Comparison of ENCODE assay signal across 22 mouse cellular contexts in genomic region chr13:75647513-75647912, GRCm38 (mm10). TPM values are rescaled to one million over a fixed set of nuclear protein-coding genes. Genes with fewer than 3 reads are reported as not detected.
DNase-seq lines count a peak whose midpoint lies in the region; ATAC-seq and TF ChIP-seq lines count a peak whose summit lies in the region.
"Had no signal": no experiment of that assay in that cellular context is flagged by ENCODE, and none has a peak within 500 bp of the region (broad histone marks: within the 10 kb centered on the region; RNA-seq: fewer than 3 reads in every experiment).

No protein-coding gene starts in this region.

- TF ChIP-seq CTCF in liver, postnatal 0 days (IDR thresholded peaks at IDR 0.05; ENCODE audit: low read depth), result no peak

- no peaks in the 10 kb centered on the region for H3K27me3 ChIP-seq in liver, postnatal 0 days (ENCODE audit: insufficient read depth, low read length)
- no peaks in the 10 kb centered on the region for H3K27me3 ChIP-seq in liver, embryonic 12.5 days (replicated peaks)
- no peaks in the 10 kb centered on the region for H3K27me3 ChIP-seq in limb, embryonic 12.5 days
- H3K27me3 ChIP-seq in limb, embryonic 14.5 days (ENCODE audit: control insufficient read depth, insufficient read depth, low read length), result no peaks in the 10 kb centered on the region
- H3K27me3 ChIP-seq in forebrain, embryonic 16.5 days (replicated peaks; ENCODE audit: control insufficient read depth, insufficient read depth, low read length), result no peaks in the 10 kb centered on the region
- H3K27me3 ChIP-seq: embryonic facial prominence, embryonic 13.5 days; embryonic facial prominence, embryonic 15.5 days; forebrain, embryonic 12.5 days had no signal

- TF ChIP-seq EP300 in liver, postnatal 0 days (IDR thresholded peaks at IDR 0.05; ENCODE audit: low read depth), result no peak

- no peak for TF ChIP-seq POLR2A in limb, embryonic 14.5 days (IDR thresholded peaks at IDR 0.05; ENCODE audit: borderline replicate concordance, extremely low read depth, insufficient read depth, insufficient read length)

- no peak overlapping the region for H3K9ac ChIP-seq in liver, postnatal 0 days (replicated peaks)
- no peak overlapping the region for H3K9ac ChIP-seq in liver, embryonic 12.5 days
- H3K9ac ChIP-seq in limb, embryonic 12.5 days (replicated peaks), result no peak overlapping the region
- H3K9ac ChIP-seq in limb, embryonic 14.5 days (ENCODE audit: low read depth, low read length, severe bottlenecking), result no peak overlapping the region
- H3K9ac ChIP-seq in forebrain, embryonic 16.5 days (replicated peaks; ENCODE audit: low read depth, low read length), result no peak overlapping the region
- H3K9ac ChIP-seq: embryonic facial prominence, embryonic 13.5 days; embryonic facial prominence, embryonic 15.5 days; forebrain, embryonic 12.5 days had no signal

- H3K4me3 ChIP-seq in liver, postnatal 0 days (ENCODE audit: low read depth, low read length), result no peak overlapping the region
- H3K4me3 ChIP-seq in liver, embryonic 12.5 days, result no peak overlapping the region
- H3K4me3 ChIP-seq in limb, embryonic 12.5 days (replicated peaks), result no peak overlapping the region
- no peak overlapping the region for H3K4me3 ChIP-seq in limb, embryonic 14.5 days (replicated peaks; ENCODE audit: low read length)
- no peak overlapping the region for H3K4me3 ChIP-seq in forebrain, embryonic 16.5 days (replicated peaks; ENCODE audit: low read length)
- H3K4me3 ChIP-seq: embryonic facial prominence, embryonic 13.5 days; embryonic facial prominence, embryonic 15.5 days; erythroblast, embryonic 14.5 days; forebrain, embryonic 10.5 days; forebrain, embryonic 12.5 days had no signal

- 62% methylated on average over 1 of the region's 1 CpGs for WGBS in liver, postnatal 0 days (ENCODE audit: insufficient replicate concordance)
- 65% methylated on average over 1 of the region's 1 CpGs for WGBS in liver, embryonic 12.5 days (ENCODE audit: insufficient replicate concordance)
- 11% methylated on average over 1 of the region's 1 CpGs for whole genome bisulfite sequencing in limb, embryonic 12.5 days
- 2% methylated on average over 1 of the region's 1 CpGs for WGBS in limb, embryonic 14.5 days
- WGBS in forebrain, embryonic 16.5 days, result 62% methylated on average over 1 of the region's 1 CpGs

- H3K4me2 ChIP-seq in liver, postnatal 0 days (ENCODE audit: low read depth, low read length), result no peak overlapping the region
- H3K4me2 ChIP-seq in liver, embryonic 12.5 days, result no peak overlapping the region
- H3K4me2 ChIP-seq in limb, embryonic 12.5 days, result no peak overlapping the region
- no peak overlapping the region for H3K4me2 ChIP-seq in limb, embryonic 14.5 days (replicated peaks; ENCODE audit: low read depth, low read length, severe bottlenecking)
- no peak overlapping the region for H3K4me2 ChIP-seq in forebrain, embryonic 16.5 days (ENCODE audit: low read length)
- H3K4me2 ChIP-seq: embryonic facial prominence, embryonic 13.5 days; embryonic facial prominence, embryonic 15.5 days; forebrain, embryonic 12.5 days had no signal

- no peak for DNase-seq in liver, postnatal 0 days
- no peak for DNase-seq in limb, embryonic 14.5 days (ENCODE audit: low spot score)
- no peak for DNase-seq in spleen, postnatal 10 days (ENCODE audit: low spot score in 2 of 2)
- DNase-seq: adrenal gland, adult 2 months; adrenal gland, postnatal 10 days; adrenal gland, postnatal 25 days; cerebellum, adult 11 months; cerebellum, adult 18-20 months; cerebellum, adult 8-10 months; cerebellum, adult 9-11 months; cerebellum, postnatal 14 days; cerebellum, postnatal 36 days; embryo, embryonic 11 days had no signal

- no peaks in the 10 kb centered on the region for H3K36me3 ChIP-seq in liver, postnatal 0 days (replicated peaks; ENCODE audit: insufficient read depth, low read length)
- no peaks in the 10 kb centered on the region for H3K36me3 ChIP-seq in liver, embryonic 12.5 days
- no peaks in the 10 kb centered on the region for H3K36me3 ChIP-seq in limb, embryonic 12.5 days
- H3K36me3 ChIP-seq in limb, embryonic 14.5 days (ENCODE audit: control insufficient read depth, insufficient read depth, low read length), result no peaks in the 10 kb centered on the region
- H3K36me3 ChIP-seq in forebrain, embryonic 16.5 days (ENCODE audit: control insufficient read depth, insufficient read depth), result no peaks in the 10 kb centered on the region
- H3K36me3 ChIP-seq: embryonic facial prominence, embryonic 13.5 days; embryonic facial prominence, embryonic 15.5 days; forebrain, embryonic 10.5 days; forebrain, embryonic 12.5 days had no signal

- peak overlapping the region; percentile 44; the same call in 1 of the 2 replicates for H3K27ac ChIP-seq in liver, postnatal 0 days (ENCODE audit: low read depth)
- no peak overlapping the region for H3K27ac ChIP-seq in liver, embryonic 12.5 days
- H3K27ac ChIP-seq in limb, embryonic 12.5 days, result peak overlapping the region; percentile 75; the same call in 1 of the 2 replicates
- H3K27ac ChIP-seq in limb, embryonic 14.5 days (replicated peaks; ENCODE audit: low read depth, low read length), result no peak overlapping the region
- H3K27ac ChIP-seq in forebrain, embryonic 16.5 days (ENCODE audit: low read length), result no peak overlapping the region
- H3K27ac ChIP-seq: embryonic facial prominence, embryonic 13.5 days; embryonic facial prominence, embryonic 15.5 days; forebrain, embryonic 10.5 days; forebrain, embryonic 12.5 days had no signal

- no peaks in the 10 kb centered on the region for H3K4me1 ChIP-seq in liver, postnatal 0 days (ENCODE audit: insufficient read depth)
- H3K4me1 ChIP-seq in liver, embryonic 12.5 days, result no peaks in the 10 kb centered on the region
- peaks cover 9% of the 10 kb centered on the region; the same call in 1 of the 2 replicates for H3K4me1 ChIP-seq in limb, embryonic 12.5 days (replicated peaks)
- 0 out of 2 replicates have a peak, but pooled peaks cover 3% of the 10 kb centered on the region for H3K4me1 ChIP-seq in limb, embryonic 14.5 days (ENCODE audit: control insufficient read depth, insufficient read depth, low read length)
- no peaks in the 10 kb centered on the region for H3K4me1 ChIP-seq in forebrain, embryonic 16.5 days (replicated peaks; ENCODE audit: control insufficient read depth, insufficient read depth, low read length)
- H3K4me1 ChIP-seq: embryonic facial prominence, embryonic 13.5 days; embryonic facial prominence, embryonic 15.5 days; forebrain, embryonic 10.5 days; forebrain, embryonic 12.5 days had no signal

- no peak for ATAC-seq in liver, postnatal 0 days
- no peak for ATAC-seq in liver, embryonic 12.5 days
- ATAC-seq in limb, embryonic 12.5 days (ENCODE audit: insufficient number of reproducible peaks, insufficient read depth, low FRiP score, low TSS enrichment, low read depth), result peak; percentile 82
- ATAC-seq in limb, embryonic 14.5 days (ENCODE audit: low FRiP score, low read depth), result peak; percentile 57
- no peak for ATAC-seq in forebrain, embryonic 16.5 days
- ATAC-seq: forebrain, embryonic 14.5 days had no signal

- H3K9me3 ChIP-seq in liver, postnatal 0 days (ENCODE audit: low read length), result 0 out of 2 replicates have a peak, but pooled peaks cover 2% of the 10 kb centered on the region
- H3K9me3 ChIP-seq in liver, embryonic 12.5 days (replicated peaks), result no peaks in the 10 kb centered on the region; the same call in 1 of the 2 replicates
- 0 out of 2 replicates have a peak, but pooled peaks cover 2% of the 10 kb centered on the region for H3K9me3 ChIP-seq in limb, embryonic 12.5 days
- H3K9me3 ChIP-seq in limb, embryonic 14.5 days (ENCODE audit: control insufficient read depth, low read length), result 0 out of 2 replicates have a peak, but pooled peaks cover 1% of the 10 kb centered on the region
- H3K9me3 ChIP-seq in forebrain, embryonic 16.5 days (ENCODE audit: control insufficient read depth, low read length), result no peaks in the 10 kb centered on the region
- H3K9me3 ChIP-seq: embryonic facial prominence, embryonic 13.5 days; embryonic facial prominence, embryonic 15.5 days; forebrain, embryonic 12.5 days had no signal

RNA-seq across cellular contexts. Expression of gene Ell2, which starts 59.0 kb away (rescaled TPM):
- 12.1 and 13.7 TPM in 2 replicates for polyA plus RNA-seq in liver, postnatal 0 days (2015; fragmentation: Nextera tagmentation; extraction: Ambion mirVana)
- polyA plus RNA-seq in liver, embryonic 12.5 days (2016; fragmentation: Nextera tagmentation; extraction: Ambion mirVana), result 59.6 and 66.2 TPM in 2 replicates
- 7.4 and 9.6 TPM in 2 replicates for polyA plus RNA-seq in limb, embryonic 12.5 days (2016; fragmentation: Nextera tagmentation; extraction: Ambion mirVana)
- polyA plus RNA-seq in limb, embryonic 14.5 days (2012; rRNA removed), result 6.4 and 7.7 TPM in 2 replicates
- polyA plus RNA-seq in limb, embryonic 14.5 days (2014; fragmentation: Nextera tagmentation; extraction: Ambion mirVana), result 9.4 and 9.9 TPM in 2 replicates
- 1.5 and 1.6 TPM in 2 replicates for polyA plus RNA-seq in forebrain, embryonic 16.5 days (2015; fragmentation: Nextera tagmentation; extraction: Ambion mirVana)

Comparison
In these comparisons a context has a peak if more than half of its experiments do, and no peak if none do; other contexts are left out.
1. H3K27ac ChIP-seq: peak in liver, postnatal 0 days (single experiment) and limb, embryonic 12.5 days (single experiment); none in liver, embryonic 12.5 days (single experiment), limb, embryonic 14.5 days (single experiment) and forebrain, embryonic 16.5 days (single experiment).
2. ATAC-seq: peak in limb, embryonic 12.5 days (single experiment) and limb, embryonic 14.5 days (single experiment); none in liver, postnatal 0 days (single experiment), liver, embryonic 12.5 days (single experiment) and forebrain, embryonic 16.5 days (single experiment).